Mouse (Mus musculus) megakaryocyte, embryonic 14.5 days (primary cell): ENCODE measurements around the gene Dlec1.

Source experiments
- FLI1 ChIP-seq: IDR thresholded peaks from 2 replicates; pipeline ENCODE4 v1.6.1; 2012; ENCODE audit warnings: low read length, inconsistent platforms, mixed read lengths
- GATA1 ChIP-seq: IDR thresholded peaks from 3 replicates; pipeline ENCODE4 v1.6.1; 2012; ENCODE audit warnings: mixed read lengths, low read length, inconsistent platforms, borderline replicate concordance

GRCm38 (mm10) chr9:119068266-119068665, 34.0 kb upstream of the Dlec1 start:
- TF ChIP-seq GATA1, result no peak
- TF ChIP-seq FLI1, result no peak
